Mouse (Mus musculus): ENCODE measurements at regions not wholly inside any gene's neighbourhood (a gene's known extent, or its start where the extent isn't known, plus 50 kb on each side); places are given as distances from the start of the nearest gene placed in this dataset.

DNA sequence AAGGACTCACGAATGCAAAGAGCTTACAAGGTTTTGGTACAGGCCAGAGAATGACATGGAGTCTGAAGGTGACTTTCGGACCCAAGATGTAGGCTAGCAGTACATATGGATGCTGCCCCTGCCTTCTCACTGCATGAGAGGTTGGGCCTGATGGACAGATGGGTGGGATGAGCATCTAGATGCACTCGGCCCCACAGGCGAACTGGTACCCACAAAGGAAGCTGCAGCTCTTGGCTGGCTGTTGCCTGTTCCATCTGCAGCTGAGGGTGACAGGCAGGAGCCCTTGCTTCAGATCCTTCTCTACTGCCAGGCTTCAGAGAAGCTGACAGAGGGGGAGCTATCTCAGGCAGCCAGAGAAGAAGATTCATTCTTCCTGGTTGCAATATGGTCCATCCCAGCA, 216.8 kb upstream of the Tas2r119 start:
- Histone ChIP-seq H3K4me3 (ENCODE audit: low read length) (no peak overlapping the region), H3K27me3 (replicated peaks; ENCODE audit: control insufficient read depth, insufficient read depth, low read length) (no peaks in the 10 kb centered on the region), H3K4me2 (ENCODE audit: low read length) (no peak overlapping the region), H3K27ac (ENCODE audit: low read depth, low read length) (no peak overlapping the region), H3K9ac (ENCODE audit: low read depth, low read length) (no peak overlapping the region), H3K9me3 (ENCODE audit: control insufficient read depth, low read length) (no peaks in the 10 kb centered on the region), H3K36me3 (ENCODE audit: control insufficient read depth, insufficient read depth, low read length) (no peaks in the 10 kb centered on the region), H3K4me1 (ENCODE audit: control insufficient read depth, insufficient read depth, low read depth, low read length) (no peaks in the 10 kb centered on the region)
- 0 out of 2 replicates have a peak, but pooled peaks have one; percentile 34 for ATAC-seq
- WGBS: 79% methylated on average over 4 of the region's 4 CpGs

GRCm38 (mm10) chr15:31961963-31962362, 215.1 kb upstream of the Tas2r119 start:
- Histone ChIP-seq H3K27ac (ENCODE audit: low read depth, low read length) (no peak overlapping the region), H3K4me3 (ENCODE audit: low read length) (no peak overlapping the region), H3K27me3 (replicated peaks; ENCODE audit: control insufficient read depth, insufficient read depth, low read length) (no peaks in the 10 kb centered on the region), H3K9ac (ENCODE audit: low read depth, low read length) (no peak overlapping the region), H3K4me1 (ENCODE audit: control insufficient read depth, insufficient read depth, low read depth, low read length) (no peaks in the 10 kb centered on the region), H3K4me2 (ENCODE audit: low read length) (no peak overlapping the region), H3K9me3 (ENCODE audit: control insufficient read depth, low read length) (no peaks in the 10 kb centered on the region), H3K36me3 (ENCODE audit: control insufficient read depth, insufficient read depth, low read length) (no peaks in the 10 kb centered on the region)
- 42% methylated on average over 2 of the region's 2 CpGs for WGBS
- no peak for ATAC-seq

DNA sequence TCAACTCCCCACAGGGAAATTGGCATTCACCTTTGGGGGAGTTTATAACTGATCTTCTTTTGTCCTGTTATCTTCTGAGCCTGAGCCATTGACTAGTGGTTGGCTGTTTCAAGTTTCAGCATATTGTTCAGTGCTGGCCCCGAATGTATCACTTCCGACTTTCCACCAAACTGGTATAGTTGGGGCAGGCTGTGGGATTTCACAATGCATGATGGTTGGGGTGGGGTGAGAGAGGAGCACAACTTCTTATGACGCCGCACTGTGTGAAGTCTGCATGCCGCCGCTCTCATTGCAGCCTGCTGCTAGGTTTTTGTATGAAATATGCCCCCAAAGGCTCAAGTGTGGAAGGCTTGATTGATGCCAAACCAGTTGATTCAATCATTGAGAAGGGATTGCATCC, 212.2 kb upstream of the Tas2r119 start:
- Histone ChIP-seq H3K9ac (ENCODE audit: low read depth, low read length) (no peak overlapping the region), H3K27ac (ENCODE audit: low read depth, low read length) (no peak overlapping the region), H3K4me3 (ENCODE audit: low read length) (no peak overlapping the region), H3K4me1 (ENCODE audit: control insufficient read depth, insufficient read depth, low read depth, low read length) (no peaks in the 10 kb centered on the region), H3K27me3 (replicated peaks; ENCODE audit: control insufficient read depth, insufficient read depth, low read length) (no peaks in the 10 kb centered on the region), H3K4me2 (ENCODE audit: low read length) (no peak overlapping the region), H3K9me3 (ENCODE audit: control insufficient read depth, low read length) (no peaks in the 10 kb centered on the region), H3K36me3 (ENCODE audit: control insufficient read depth, insufficient read depth, low read length) (no peaks in the 10 kb centered on the region)
- 89% methylated on average over 6 of the region's 6 CpGs for WGBS
- ATAC-seq: no peak

GRCm38 (mm10) chr15:31965542-31965941, 211.5 kb upstream of the Tas2r119 start:
- no peaks in the 10 kb centered on the region for H3K9me3 ChIP-seq (ENCODE audit: control insufficient read depth, low read length)
- WGBS: 85% methylated on average over 4 of the region's 4 CpGs
- H3K4me1 ChIP-seq (ENCODE audit: control insufficient read depth, insufficient read depth, low read depth, low read length): no peaks in the 10 kb centered on the region
- H3K27me3 ChIP-seq (replicated peaks; ENCODE audit: control insufficient read depth, insufficient read depth, low read length): no peaks in the 10 kb centered on the region
- no peak for ATAC-seq
- H3K36me3 ChIP-seq (ENCODE audit: control insufficient read depth, insufficient read depth, low read length): no peaks in the 10 kb centered on the region
- no peak overlapping the region for H3K4me3 ChIP-seq (ENCODE audit: low read length)
- no peak overlapping the region for H3K27ac ChIP-seq (ENCODE audit: low read depth, low read length)
- no peak overlapping the region for H3K4me2 ChIP-seq (ENCODE audit: low read length)
- H3K9ac ChIP-seq (ENCODE audit: low read depth, low read length): no peak overlapping the region

DNA sequence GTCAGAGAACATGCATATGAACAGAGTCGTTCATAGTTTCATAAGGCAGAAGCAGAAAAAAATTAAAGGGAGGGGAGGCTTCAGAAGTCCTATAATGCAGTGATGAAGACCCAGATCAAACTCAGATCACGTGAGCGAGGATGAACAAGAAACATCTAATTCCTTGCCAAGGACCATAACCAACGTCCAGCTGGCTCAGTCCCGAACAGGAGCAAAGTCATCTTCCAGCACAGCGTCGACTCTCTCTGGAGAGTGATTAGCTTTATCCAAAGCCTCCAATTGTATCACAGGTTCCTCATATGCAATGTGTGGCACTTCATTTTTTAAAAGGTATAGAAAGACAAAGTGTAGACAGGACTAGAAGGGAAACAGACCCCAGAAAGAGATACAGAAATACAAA, 204.2 kb upstream of the Tas2r119 start:
- WGBS: 79% methylated on average over 7 of the region's 7 CpGs
- Histone ChIP-seq H3K4me3 (ENCODE audit: low read length) (no peak overlapping the region), H3K4me2 (ENCODE audit: low read length) (no peak overlapping the region), H3K4me1 (ENCODE audit: control insufficient read depth, insufficient read depth, low read depth, low read length) (no peaks in the 10 kb centered on the region), H3K36me3 (ENCODE audit: control insufficient read depth, insufficient read depth, low read length) (no peaks in the 10 kb centered on the region), H3K27ac (ENCODE audit: low read depth, low read length) (no peak overlapping the region), H3K9ac (ENCODE audit: low read depth, low read length) (no peak overlapping the region), H3K27me3 (replicated peaks; ENCODE audit: control insufficient read depth, insufficient read depth, low read length) (no peaks in the 10 kb centered on the region), H3K9me3 (ENCODE audit: control insufficient read depth, low read length) (no peaks in the 10 kb centered on the region)
- no peak for ATAC-seq

GRCm38 (mm10) chr15:31973889-31974288, 203.2 kb upstream of the Tas2r119 start:
- no peak overlapping the region for H3K9ac ChIP-seq (ENCODE audit: low read depth, low read length)
- no peaks in the 10 kb centered on the region for H3K9me3 ChIP-seq (ENCODE audit: control insufficient read depth, low read length)
- no peaks in the 10 kb centered on the region for H3K36me3 ChIP-seq (ENCODE audit: control insufficient read depth, insufficient read depth, low read length)
- H3K27ac ChIP-seq (ENCODE audit: low read depth, low read length): no peak overlapping the region
- H3K27me3 ChIP-seq (replicated peaks; ENCODE audit: control insufficient read depth, insufficient read depth, low read length): no peaks in the 10 kb centered on the region
- ATAC-seq: no peak
- 81% methylated on average over 11 of the region's 11 CpGs for WGBS
- no peaks in the 10 kb centered on the region for H3K4me1 ChIP-seq (ENCODE audit: control insufficient read depth, insufficient read depth, low read depth, low read length)
- no peak overlapping the region for H3K4me3 ChIP-seq (ENCODE audit: low read length)
- no peak overlapping the region for H3K4me2 ChIP-seq (ENCODE audit: low read length)

DNA sequence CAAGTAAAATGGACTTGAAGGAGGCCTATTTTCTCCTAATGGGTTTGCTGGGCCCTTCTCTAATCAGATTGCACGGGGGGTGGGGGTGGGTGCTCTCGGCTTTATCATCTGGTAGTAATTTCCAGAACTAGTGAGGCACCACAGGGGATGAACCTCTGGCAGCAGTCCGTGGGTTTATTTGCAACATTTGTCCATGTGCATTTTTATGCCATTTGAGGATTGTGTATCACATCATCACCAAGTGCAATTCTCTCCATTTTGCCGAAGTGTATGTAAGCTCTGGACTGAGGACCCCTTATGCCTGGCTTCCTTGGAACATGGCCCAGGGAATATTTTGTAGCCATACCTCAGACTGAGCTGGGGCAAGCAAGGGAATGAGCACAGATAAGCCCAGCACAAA, 200.6 kb upstream of the Tas2r119 start:
- Histone ChIP-seq H3K36me3 (ENCODE audit: control insufficient read depth, insufficient read depth, low read length) (no peaks in the 10 kb centered on the region), H3K4me2 (ENCODE audit: low read length) (no peak overlapping the region), H3K4me1 (ENCODE audit: control insufficient read depth, insufficient read depth, low read depth, low read length) (no peaks in the 10 kb centered on the region), H3K27me3 (replicated peaks; ENCODE audit: control insufficient read depth, insufficient read depth, low read length) (no peaks in the 10 kb centered on the region), H3K4me3 (ENCODE audit: low read length) (no peak overlapping the region), H3K9ac (ENCODE audit: low read depth, low read length) (no peak overlapping the region), H3K27ac (ENCODE audit: low read depth, low read length) (no peak overlapping the region), H3K9me3 (ENCODE audit: control insufficient read depth, low read length) (no peaks in the 10 kb centered on the region)
- no peak for ATAC-seq
- WGBS: 64% methylated on average over 4 of the region's 4 CpGs

- H3K36me3 ChIP-seq (ENCODE audit: control insufficient read depth, insufficient read depth, low read length): no peaks in the 10 kb centered on the region
- H3K4me1 ChIP-seq (ENCODE audit: control insufficient read depth, insufficient read depth, low read depth, low read length): no peaks in the 10 kb centered on the region
- H3K4me2 ChIP-seq (ENCODE audit: low read length): no peak overlapping the region
- WGBS: 89% methylated on average over 3 of the region's 3 CpGs
- no peaks in the 10 kb centered on the region for H3K27me3 ChIP-seq (replicated peaks; ENCODE audit: control insufficient read depth, insufficient read depth, low read length)
- no peak overlapping the region for H3K27ac ChIP-seq (ENCODE audit: low read depth, low read length)
- no peak for ATAC-seq
- H3K9ac ChIP-seq (ENCODE audit: low read depth, low read length): no peak overlapping the region
- H3K9me3 ChIP-seq (ENCODE audit: control insufficient read depth, low read length): no peaks in the 10 kb centered on the region
- no peak overlapping the region for H3K4me3 ChIP-seq (ENCODE audit: low read length)
These were observed 199.5 kb upstream of the Tas2r119 start for GRCm38 (mm10) chr15:31977563-31977962.

GRCm38 (mm10) chr15:31979961-31980360, 197.1 kb upstream of the Tas2r119 start:
- H3K4me1 ChIP-seq (ENCODE audit: control insufficient read depth, insufficient read depth, low read depth, low read length): no peaks in the 10 kb centered on the region
- no peaks in the 10 kb centered on the region for H3K9me3 ChIP-seq (ENCODE audit: control insufficient read depth, low read length)
- 66% methylated on average over 7 of the region's 7 CpGs for WGBS
- H3K36me3 ChIP-seq (ENCODE audit: control insufficient read depth, insufficient read depth, low read length): no peaks in the 10 kb centered on the region
- ATAC-seq: no peak
- no peak overlapping the region for H3K9ac ChIP-seq (ENCODE audit: low read depth, low read length)
- no peak overlapping the region for H3K4me2 ChIP-seq (ENCODE audit: low read length)
- no peak overlapping the region for H3K27ac ChIP-seq (ENCODE audit: low read depth, low read length)
- no peak overlapping the region for H3K4me3 ChIP-seq (ENCODE audit: low read length)
- H3K27me3 ChIP-seq (replicated peaks; ENCODE audit: control insufficient read depth, insufficient read depth, low read length): no peaks in the 10 kb centered on the region

DNA sequence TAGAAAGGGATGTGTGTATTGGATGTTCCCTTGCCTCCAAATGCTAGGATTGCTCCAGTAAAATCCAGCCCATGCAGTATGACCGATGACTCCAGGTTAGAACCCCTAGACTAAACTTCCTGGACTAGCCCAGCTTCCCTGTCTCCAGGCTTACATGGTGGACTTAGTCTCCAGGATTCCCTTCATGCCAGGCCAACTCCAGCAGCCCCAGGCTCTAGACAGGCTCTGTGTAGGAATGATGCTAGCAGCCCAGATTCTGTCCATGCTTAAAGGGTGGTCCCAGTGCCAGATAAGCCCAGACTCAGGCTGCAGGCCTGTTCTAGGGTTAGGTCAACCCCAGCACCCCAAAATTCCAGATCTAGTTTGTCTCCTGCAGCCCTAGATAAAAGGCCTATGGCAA, 196.3 kb upstream of the Tas2r119 start:
- 100% methylated on average over 1 of the region's 1 CpGs for WGBS
- H3K27ac ChIP-seq (ENCODE audit: low read depth, low read length): no peak overlapping the region
- H3K9me3 ChIP-seq (ENCODE audit: control insufficient read depth, low read length): no peaks in the 10 kb centered on the region
- no peak for ATAC-seq
- H3K4me1 ChIP-seq (ENCODE audit: control insufficient read depth, insufficient read depth, low read depth, low read length): no peaks in the 10 kb centered on the region
- no peaks in the 10 kb centered on the region for H3K36me3 ChIP-seq (ENCODE audit: control insufficient read depth, insufficient read depth, low read length)
- H3K27me3 ChIP-seq (replicated peaks; ENCODE audit: control insufficient read depth, insufficient read depth, low read length): no peaks in the 10 kb centered on the region
- H3K4me3 ChIP-seq (ENCODE audit: low read length): no peak overlapping the region
- no peak overlapping the region for H3K9ac ChIP-seq (ENCODE audit: low read depth, low read length)
- H3K4me2 ChIP-seq (ENCODE audit: low read length): no peak overlapping the region

Data from hindbrain, embryonic 16.5 days (tissue).